Mouse (Mus musculus): ENCODE results near the gene Lclat1.

- TF ChIP-seq CTCF (IDR thresholded peaks at IDR 0.05; ENCODE audit: insufficient read depth, low read length) (no peak), POLR2A (IDR thresholded peaks at IDR 0.05; ENCODE audit: borderline replicate concordance, extremely low read depth, low read depth, low read length) (no peak)
These were observed 39.3 kb upstream of the Lclat1 start for GRCm38 (mm10) chr17:73068321-73068992.
